Mouse (Mus musculus): ENCODE results near the gene Rbfox3.

Gene Rbfox3

DNA sequence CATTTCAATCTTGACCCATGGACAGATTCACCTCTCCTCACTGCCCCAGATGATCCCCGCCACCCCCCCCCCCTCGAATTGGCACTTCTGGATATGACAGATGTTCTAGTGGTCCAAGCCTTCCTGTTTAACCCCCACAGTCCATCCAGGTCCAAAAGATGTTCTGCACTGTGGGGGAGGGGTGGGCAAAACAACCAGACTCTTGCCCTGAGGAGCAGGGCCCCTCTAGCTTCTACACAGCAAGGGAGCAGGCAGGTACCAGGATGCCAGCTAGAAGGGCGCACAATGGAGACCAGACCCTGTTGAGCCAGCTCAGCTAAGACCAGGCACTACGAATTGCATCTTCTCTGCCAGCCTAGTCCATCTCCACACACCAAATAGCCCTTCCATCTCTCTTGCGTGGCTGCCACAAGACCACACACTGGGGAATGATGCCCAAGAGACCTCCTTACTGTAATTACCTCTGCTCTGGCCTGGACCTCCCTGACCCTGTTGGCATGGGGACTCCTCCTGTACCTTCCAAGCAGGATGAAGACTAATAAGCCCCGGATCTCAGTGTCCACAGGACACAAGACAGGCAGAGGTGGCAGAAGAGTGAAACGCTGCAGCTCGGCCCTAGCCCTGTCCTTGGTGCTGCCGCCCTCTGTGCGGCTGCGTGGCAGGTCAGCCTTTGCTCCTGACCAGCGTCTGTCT is 5.1 kb downstream of the Rbfox3 start:
- DNase-seq (ENCODE audit: low spot score in 2 of 2), result no peak

DNA sequence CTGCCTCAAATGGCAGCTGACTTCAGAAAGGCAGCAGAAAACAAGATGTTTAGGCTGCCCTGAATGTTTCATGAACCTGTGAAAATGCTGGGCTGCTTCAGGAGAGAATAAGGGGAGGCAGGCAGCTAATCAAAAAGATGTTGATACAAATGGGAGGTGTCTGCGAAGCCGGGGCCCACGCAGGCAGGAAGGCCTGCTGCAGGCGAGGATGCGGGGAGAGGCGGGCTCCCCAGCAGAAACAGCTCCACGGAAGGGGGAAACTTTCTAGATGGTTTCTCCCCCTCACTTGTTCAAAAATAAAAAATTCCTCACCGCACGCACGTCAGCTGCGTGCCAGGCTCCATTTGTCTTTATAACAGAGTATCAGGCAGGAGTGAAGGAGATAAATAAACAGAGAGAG is 5.7 kb downstream of the Rbfox3 start:
- peak; percentile 77 to 85 for DNase-seq (ENCODE audit: low spot score in 2 of 2)

DNA sequence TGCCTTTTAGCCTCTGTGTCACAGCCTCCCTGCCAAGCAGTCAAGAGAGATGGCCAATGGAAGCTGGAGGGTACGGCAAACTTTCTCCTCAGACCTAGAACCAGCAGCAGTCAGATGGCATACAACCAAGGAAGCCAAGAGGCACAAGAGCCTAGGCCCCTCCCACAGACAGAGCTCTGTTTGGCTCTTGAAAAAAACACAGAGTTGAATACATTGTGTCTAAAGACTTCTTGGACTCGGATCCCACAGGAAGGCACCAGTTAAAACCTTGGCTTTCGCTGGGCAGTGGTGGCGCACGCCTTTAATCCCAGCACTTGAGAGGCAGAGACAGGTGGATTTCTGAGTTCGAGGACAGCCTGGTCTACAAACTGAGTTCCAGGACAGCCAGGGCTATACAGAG is 7.1 kb downstream of the Rbfox3 start:
- DNase-seq (ENCODE audit: low spot score in 2 of 2), result no peak

- no peak for DNase-seq (ENCODE audit: low spot score in 2 of 2)
These were observed 11.4 kb downstream of the Rbfox3 start for GRCm38 (mm10) chr11:118899771-118900545.

GRCm38 (mm10) chr11:118898643-118899042 is 12.8 kb downstream of the Rbfox3 start:
- no peak for DNase-seq (ENCODE audit: low spot score in 2 of 2)

- DNase-seq (ENCODE audit: low spot score in 2 of 2), result no peak
These were observed 13.2 kb downstream of the Rbfox3 start for GRCm38 (mm10) chr11:118898156-118898555.

- peak in 1 of 2 experiments; percentile 76 for DNase-seq (ENCODE audit: low spot score in 2 of 2)
These were observed 14.1 kb downstream of the Rbfox3 start for GRCm38 (mm10) chr11:118897114-118897841.

DNA sequence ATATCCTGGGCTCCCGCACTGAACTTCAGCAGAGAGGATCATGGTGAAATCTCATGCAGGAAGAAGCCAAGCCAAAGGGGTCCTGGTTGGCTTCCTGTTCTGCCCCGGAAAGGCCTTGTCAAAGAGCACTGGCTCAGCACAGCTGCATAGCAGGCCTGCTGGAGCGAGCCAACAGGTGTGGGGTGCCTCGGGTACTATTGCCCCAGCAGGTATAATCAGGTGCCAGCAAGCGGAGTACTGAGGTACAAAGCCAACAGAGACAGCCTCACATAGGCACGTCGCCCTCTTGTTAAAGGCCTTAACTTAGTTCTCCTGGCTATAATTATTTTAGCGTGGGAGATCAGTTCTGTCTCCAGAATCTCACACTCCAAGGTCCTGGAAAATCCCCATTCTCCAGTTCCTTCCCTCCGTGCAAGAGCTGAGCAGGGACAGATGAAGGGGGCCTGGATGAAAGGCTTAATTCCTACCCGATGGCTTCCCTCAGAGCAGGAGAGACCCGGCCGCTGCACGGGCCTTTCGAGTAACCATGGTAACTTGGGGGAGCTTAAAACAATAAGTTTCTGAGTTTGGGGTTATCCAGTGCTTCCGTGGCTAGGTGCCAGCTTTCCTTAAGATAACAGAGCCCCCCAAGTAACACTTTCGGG is 15.2 kb downstream of the Rbfox3 start:
- DNase-seq (ENCODE audit: low spot score in 2 of 2), result no peak

DNA sequence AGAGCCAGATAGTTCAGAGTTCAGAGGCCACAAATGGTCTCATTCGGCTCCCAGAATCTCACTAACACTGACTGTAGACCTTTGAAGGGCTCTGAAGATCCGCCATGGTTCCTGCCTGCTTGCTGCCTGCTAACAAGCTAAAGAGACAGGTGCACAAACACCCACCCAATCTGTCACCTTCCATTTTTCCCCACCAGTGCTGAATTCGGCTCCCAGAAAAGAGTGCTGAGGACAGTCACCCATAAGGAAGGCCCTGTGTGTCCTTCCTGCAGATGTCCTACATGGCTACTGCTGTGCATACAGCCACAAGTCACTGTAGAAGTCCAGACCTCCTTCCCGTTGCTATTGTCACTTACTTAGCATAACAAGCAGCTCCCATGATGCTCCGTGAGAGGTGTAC is 16.6 kb downstream of the Rbfox3 start:
- DNase-seq (ENCODE audit: low spot score in 2 of 2), result no peak

DNA sequence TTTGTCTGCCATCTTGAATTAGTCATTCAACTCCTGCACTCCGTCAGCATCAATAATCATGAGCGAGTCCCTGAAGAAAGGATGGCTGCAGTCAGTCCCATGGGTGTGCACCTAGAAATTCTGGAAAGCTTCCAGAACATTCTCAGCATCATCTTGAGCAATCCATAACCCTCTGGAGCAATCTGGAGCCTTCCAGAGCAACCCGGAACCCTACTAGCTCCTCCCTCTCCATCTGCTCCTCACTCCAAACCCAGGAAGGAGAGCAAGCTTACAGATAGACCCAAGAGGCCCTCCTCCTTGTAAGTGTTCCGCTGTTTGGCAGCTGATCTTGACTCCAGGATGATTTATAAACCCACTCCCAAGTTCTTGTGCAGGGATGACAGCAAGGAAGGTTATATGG is 17.2 kb downstream of the Rbfox3 start:
- DNase-seq (ENCODE audit: low spot score in 2 of 2), result no peak

DNA sequence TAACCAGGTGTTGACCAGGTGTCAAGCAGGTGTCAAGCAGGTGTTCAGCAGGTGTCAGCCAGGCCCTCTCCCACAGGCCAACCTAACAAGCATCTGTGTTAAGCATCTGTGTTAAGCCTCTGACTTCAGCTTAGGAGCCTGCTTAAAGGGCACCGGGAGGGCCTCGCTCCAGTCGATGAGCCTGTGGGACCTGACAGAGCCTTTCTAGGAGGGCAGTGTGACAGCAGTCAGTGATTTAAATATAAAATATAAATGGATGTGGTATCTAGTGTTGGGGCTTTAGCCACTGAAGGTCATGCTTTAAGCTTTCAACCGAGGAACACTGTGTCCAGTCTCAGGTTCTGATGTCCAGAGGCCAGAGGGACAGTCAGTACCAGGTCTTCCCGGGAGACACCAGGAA is 18.5 kb downstream of the Rbfox3 start:
- DNase-seq (ENCODE audit: low spot score in 2 of 2), result no peak

DNA sequence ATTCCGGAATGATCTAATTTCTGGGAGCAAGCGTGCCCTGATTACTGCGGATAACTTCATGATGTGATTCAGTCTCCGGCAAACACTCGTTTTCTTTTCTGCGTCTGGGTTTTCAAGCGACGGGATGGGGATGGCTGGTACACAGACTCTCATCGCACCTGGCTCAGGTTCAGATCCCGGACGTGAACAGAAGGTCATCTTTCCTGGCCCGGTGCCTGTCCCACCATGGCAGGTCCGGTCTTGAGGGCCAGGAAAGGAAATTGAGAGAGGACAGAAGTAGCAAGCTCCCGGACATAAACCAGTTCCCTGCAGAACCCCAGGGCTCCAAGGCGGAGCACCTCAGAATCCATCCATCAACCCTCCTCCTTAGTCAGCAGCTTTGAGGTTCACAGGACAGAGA is 19.9 kb downstream of the Rbfox3 start:
- no peak for DNase-seq (ENCODE audit: low spot score in 2 of 2)

DNA sequence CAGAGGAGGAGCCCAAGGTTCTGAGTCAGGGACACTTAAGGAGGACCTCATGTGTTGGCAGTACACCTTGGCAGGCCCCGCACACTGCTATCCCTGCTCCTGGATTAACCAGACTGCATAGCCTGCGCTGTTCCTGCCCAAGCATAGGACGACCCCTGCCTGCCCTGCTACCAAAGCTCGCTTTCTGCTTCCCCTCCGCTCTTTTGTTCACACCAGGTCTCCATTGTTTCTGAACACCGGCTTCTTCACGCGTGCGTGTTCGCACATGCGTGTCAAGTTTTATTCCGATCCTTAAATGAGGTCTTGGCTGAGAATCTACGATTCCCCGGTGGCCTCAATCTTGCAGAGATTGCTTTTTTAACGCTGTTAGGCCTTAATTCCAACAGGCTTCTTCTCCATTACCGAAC is 20.4 kb downstream of the Rbfox3 start:
- no peak for DNase-seq (ENCODE audit: low spot score in 2 of 2)

GRCm38 (mm10) chr11:118890474-118890873 is 20.9 kb downstream of the Rbfox3 start:
- DNase-seq (ENCODE audit: low spot score in 2 of 2), result no peak

GRCm38 (mm10) chr11:118889500-118889899 is 21.9 kb downstream of the Rbfox3 start:
- no peak for DNase-seq (ENCODE audit: low spot score in 2 of 2)

GRCm38 (mm10) chr11:118888426-118888825 is 23.0 kb downstream of the Rbfox3 start:
- DNase-seq (ENCODE audit: low spot score in 2 of 2), result no peak

DNA sequence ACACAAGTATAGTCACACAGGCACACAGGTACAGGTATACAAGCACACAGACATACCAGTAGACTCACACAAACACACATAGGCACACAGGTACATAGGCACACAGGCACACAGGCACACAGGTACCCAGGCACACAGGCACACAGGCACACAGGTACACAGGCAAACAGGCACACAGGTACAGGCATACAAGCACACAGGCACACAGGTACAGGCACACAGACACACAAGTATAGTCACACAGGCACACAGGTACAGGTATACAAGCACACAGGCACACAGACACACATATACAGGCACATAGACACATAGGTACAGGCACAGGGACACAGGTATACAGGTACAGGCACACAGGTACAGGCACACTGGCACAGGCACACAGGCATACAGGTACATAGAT is 24.2 kb downstream of the Rbfox3 start:
- DNase-seq (ENCODE audit: low spot score in 2 of 2), result no peak

GRCm38 (mm10) chr11:118886269-118886965 is 25.0 kb downstream of the Rbfox3 start:
- DNase-seq (ENCODE audit: low spot score in 2 of 2), result no peak

DNA sequence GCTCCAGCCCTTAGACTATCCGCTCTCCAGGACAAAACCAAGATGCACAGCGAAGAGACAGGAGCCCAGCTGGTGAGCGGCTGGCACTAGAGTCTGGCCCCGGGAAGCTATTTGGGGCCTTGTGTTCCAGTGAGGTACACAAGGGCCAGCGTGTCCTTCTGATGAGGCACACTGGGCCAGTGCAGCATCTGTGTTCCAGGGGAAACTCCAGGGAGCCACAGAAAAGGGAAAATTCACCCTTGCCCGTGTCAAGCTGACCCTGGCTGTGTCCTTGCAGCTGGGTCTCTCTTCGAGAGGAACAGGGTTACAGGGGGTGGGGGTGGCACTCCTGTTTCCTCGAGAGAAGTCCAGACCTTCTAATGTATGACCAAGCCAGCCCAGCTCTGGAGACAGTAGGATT is 25.8 kb downstream of the Rbfox3 start:
- DNase-seq (ENCODE audit: low spot score in 2 of 2), result no peak

DNA sequence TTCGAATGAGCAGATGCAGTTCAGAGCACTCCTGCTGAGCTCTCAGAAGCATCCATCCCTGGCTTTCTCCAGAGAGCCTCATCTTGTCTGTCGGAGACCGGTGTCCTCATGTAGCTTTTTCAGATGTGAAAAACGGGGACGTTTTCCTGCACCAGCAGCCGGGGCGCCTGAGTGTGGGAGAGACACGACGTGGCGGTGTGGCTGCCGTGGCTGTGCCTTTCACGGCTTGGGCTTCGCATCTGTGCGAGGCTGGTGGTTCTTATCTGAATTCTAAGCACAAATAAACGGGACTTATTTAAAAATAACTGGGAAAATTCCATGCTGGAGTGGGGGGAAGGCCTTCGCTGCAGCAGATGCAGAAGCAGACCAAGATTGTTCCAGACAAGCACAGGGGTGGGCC is 26.3 kb downstream of the Rbfox3 start:
- DNase-seq (ENCODE audit: low spot score in 2 of 2), result peak; percentile 74 to 87

DNA sequence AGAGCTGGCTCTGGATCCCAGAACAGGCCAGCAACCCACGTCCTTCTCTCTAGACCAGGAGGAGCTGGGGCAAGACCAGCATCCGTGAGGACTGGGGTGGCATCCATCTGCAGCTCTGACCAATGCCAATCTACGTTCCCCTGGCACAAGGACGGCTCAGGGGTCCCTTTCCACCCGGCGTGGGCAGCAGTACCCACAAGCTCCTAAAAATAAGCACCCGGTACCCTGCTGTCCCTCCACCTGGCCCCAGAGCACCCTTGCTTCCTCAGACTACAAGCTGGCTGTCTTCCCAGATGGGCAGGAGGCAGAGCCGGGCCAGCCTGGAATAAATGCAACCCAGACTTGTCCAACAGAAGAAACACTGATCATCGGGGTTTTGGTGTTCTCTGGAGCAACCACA is 28.3 kb downstream of the Rbfox3 start:
- DNase-seq (ENCODE audit: low spot score in 2 of 2), result no peak
